Mouse (Mus musculus): Measurements from ENCODE around the gene Gm1140. TPM values are rescaled to one million over a fixed set of nuclear protein-coding genes. Genes with fewer than 3 reads are reported as not detected.
"Not testable (repeated sequence)": the region's sequence is repeated elsewhere in the genome, so short reads cannot be mapped to it uniquely, and the experiment has no call there.

Gm1140 gene
- total RNA-seq (2021) = not detected
- long read RNA-seq, experiment 1 = 0 reads
- long read RNA-seq, experiment 2 = 0 reads

GRCm38 (mm10) chrX:67693462-67693861 is at the start of gene Gm1140:
TSS of gene Gm1140 (minus strand) at chrX:67693562.
- DNase-seq (ENCODE audit: low spot score in 2 of 2) = not testable (repeated sequence)

GRCm38 (mm10) chrX:67695398-67695797 is 2.0 kb upstream of the Gm1140 start, which contains the start of gene Gm14692:
TSS of gene Gm14692 (plus strand) at chrX:67695698.
- DNase-seq (ENCODE audit: low spot score in 2 of 2) = not testable (repeated sequence)

Other genes starting within 250 kb of the Gm1140 start
- gene Gm14692, start 2.1 kb upstream of the Gm1140 start, total RNA-seq (2021) = not detected
- gene 4933436I01Rik, start 227.9 kb upstream of the Gm1140 start, total RNA-seq (2021) = not detected

All from left cerebral cortex, adult 18-20 months (tissue).